Mouse (Mus musculus) 3134 (cell line): ENCODE results near the gene Trim46.

Experiments
- DNase-seq: peaks from one replicate; pipeline ENCODE4 v3.0.0-alpha.2; 2011; ENCODE audit warnings: low spot score; ENCODE audit not compliant: insufficient read length; ENCODE audit errors: extremely low read depth

Trim46 gene

GRCm38 (mm10) chr3:89214681-89215411, 31.3 kb downstream of the Trim46 start, which contains the start of gene Thbs3:
Gene Thbs3, plus strand, starts transcription at chr3:89215180.
- DNase-seq: no peak

DNA sequence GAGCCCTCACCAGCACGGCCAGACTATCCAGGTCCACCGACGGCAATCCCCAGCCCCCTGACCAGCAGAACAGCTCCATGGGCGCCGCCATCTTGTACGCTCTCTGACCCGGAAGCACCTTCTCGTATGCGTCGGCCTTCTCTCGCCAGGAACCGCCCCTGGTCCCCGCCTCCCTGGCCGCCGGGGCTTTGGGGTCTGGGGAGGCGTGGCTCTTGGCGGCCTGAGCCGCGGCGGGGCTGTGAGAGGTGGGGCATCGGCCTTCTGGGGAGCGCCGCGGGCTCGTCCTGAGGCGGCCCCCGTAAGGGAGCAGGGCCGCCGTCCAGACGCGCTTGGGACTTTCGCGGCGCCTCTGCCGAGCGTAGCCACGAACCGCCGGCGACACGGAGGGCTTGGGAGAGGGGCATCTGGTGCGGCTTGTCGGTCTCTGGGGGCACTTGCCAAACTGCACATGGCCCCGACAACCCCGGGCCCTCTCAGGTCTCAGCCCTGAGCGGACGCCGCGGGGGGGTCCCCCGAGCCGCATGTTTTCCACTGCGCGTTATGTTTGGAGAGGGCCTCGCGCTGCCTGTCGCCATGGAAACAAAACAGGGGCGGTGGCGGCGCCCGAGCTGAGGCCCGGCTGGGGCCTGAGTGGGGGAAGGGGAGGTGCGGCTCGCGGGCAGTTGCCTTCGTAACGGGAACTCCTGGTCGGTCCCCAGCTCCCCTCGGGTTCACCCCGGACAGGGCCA, 32.1 kb downstream of the Trim46 start:
- peak; percentile 90 for DNase-seq

- DNase-seq: peak; percentile 38
Observed at GRCm38 (mm10) chr3:89210731-89211130, 35.4 kb downstream of the Trim46 start.

DNA sequence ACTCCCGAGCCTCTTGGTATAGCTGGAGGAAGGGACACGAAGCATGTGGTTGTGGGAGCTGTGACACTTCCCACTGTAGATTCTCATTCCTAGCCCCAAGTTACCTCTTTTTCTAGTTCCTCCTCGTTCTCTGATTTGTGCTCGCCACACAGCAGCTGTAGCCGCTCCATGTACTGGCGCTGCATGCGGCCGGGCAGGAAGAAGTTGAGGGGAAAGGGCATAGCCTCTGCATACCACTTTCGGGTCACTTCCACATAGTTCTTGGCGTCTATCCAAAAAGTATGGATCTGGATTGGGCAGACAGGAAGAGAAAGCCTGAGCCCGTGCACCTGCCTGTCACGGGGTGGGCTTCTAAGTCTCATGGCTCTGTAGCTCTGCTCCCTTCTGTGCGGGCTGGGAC, 35.9 kb downstream of the Trim46 start:
- DNase-seq: no peak

DNA sequence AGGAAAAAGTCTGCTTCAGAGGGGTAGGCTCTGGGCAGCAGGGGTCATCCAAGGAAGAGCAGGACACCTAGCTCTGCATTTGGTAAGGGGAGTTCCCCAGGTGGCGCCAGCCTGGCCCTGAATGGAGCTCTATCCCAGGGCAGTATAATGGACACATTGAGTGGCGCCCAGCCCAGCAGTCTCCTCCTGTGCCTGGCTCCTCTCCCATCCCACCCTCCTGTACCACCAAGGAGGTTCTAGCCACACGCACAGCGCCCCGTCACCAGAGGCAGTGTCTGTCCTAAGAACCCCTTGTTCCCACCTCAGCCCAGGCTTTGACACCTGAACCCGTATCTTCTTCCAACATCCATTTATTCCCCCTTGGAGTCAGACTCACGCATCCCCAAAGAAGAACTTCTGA, 36.4 kb downstream of the Trim46 start:
- no peak for DNase-seq

DNA sequence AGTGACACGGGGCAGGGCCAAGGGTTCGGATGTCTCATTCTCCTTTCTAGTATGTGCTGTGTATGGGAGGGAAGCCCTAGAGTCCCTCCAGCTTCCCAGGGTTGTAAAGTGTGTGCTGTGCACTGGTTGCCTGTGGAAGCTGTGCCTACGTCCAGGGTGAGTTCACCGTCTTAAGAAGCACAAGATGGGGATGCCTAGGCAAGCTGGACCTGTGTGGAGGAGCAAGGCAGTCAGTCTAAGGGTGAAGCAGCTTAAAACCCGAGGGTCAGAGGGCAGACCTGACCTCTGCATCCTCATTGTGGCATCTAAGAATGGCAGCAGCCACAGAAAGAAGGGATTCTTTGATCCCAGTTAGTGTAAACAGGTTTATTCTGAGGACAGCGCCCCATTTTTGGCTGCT, 37.4 kb downstream of the Trim46 start:
- no peak for DNase-seq

GRCm38 (mm10) chr3:89208075-89208657, 37.9 kb downstream of the Trim46 start:
- DNase-seq: no peak

DNA sequence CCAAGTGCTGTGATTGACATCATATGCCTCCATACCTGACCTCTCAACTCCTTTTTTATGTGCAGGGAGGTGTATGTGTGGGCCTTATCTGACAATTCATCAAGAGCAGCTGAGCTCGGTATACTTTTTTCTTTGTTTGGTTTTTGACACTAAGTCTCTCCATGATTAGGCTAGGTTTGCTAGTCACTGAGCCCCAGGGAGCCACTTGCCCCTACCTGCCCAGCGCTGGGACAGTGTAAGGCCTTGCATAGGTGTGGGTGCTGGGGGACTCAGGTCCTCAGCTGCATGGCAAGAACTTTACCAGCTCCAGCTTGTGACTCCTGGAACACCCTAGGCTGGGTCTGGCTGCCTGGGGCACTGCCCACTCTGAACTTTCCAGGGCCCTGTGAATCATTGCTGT, 39.4 kb downstream of the Trim46 start:
- no peak for DNase-seq

GRCm38 (mm10) chr3:89206079-89206478, 40.0 kb downstream of the Trim46 start:
- no peak for DNase-seq

- no peak for DNase-seq
Observed at GRCm38 (mm10) chr3:89203142-89203514, 43.0 kb downstream of the Trim46 start.

DNA sequence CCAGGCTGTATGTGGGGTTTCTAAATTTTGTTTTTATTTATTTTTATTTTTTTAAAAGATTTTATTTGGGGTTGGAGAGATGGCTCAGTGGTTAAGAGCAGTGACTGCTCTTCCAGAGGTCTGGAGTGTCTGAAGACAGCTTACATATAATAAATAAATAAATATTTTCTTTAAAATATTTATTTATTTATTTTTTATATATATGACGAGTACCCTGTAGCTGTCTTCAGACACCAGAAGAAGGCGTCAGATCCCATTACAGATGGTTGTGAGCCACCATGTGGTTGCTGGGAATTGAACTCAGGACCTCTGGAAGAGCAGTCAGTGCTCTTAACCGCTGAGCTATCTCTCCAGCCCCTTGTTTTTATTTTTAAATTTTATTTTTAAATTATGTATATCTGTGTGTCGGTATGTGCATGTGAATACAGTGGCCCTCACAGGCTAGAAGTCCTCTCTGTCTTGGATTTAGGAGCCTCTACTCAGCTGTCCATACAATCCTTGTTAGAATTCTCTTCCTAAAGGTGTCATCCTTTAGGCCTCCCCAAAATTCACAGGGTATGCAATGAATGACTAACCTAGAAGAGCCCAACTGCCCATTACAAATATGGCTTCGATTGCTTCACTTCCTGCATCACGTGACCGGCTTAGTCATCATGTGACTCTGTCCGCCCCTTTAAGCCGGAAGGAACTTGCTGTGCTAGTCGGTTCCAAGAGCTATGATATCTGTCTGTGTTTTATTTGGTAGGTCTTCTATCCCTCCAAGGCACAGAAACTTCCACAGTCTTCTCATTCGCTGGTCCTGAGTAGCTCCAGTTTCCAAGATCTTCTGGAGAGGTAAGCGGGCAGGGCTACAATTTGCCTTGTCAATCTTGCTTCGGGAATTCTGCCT, 43.6 kb downstream of the Trim46 start, which contains the start of gene Gba:
Gene Gba, plus strand, starts transcription at position 676 of the 889 bp plus-strand sequence.
- peak; percentile 66 for DNase-seq

DNA sequence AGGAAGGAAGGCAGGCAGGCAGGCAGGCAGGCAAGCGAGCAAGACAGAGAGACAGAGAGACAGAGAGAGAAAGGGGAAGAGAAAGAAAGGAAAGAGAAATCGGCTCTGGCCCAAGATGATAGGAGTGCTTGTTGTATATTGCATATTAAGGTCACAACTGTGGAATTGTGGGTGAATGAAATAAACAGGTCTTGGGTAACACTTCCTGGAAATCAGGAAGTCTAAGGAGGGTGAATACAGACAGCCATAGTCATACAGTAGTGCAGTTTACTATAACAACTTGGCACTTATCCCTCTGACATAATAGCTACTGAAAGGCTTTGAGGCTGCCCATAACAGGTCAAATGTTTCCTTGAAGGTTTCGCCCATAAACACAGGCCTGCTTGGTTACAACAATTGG, 46.3 kb downstream of the Trim46 start:
- no peak for DNase-seq

- peak; percentile 94 for DNase-seq
Observed at GRCm38 (mm10) chr3:89195979-89196877, 49.9 kb downstream of the Trim46 start.

DNA sequence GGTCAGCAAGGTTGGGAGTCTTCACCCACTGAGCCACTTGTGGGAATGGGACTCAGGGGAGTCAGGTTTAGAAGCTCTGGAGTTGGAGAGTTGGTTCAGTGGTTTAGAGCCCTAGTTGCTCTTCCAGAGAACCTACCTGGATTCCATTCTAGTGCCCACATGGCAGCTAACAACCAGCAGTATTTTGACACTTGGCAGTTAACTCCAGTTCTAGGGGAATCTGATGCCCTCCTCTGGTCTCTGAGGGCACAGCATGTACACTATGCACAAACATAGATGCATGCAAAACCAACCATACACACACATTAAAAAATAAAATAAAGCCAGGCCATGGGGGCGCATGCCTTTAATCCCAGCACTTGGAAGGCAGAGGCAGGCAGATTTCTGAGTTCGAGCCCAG, 52.3 kb downstream of the Trim46 start:
- no peak for DNase-seq

DNA sequence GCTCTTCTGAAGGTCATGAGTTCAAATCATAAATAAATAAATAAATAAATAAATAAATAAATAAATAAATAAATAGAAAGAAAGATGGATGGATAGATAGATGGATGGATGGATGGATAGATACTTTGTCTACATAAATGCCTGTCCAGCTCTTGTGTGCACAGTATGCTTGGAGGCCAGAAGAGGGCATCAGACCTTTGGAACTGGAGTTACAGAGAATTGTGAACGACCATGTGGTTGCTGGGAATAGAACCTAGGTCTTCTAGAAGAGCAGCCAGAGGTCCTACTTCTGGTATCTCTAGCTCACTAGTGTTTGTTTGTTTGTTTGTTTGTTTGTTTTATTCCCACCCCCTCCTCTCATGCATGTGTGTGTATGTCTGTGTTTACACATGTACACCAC, 52.8 kb downstream of the Trim46 start:
- DNase-seq: no peak

DNA sequence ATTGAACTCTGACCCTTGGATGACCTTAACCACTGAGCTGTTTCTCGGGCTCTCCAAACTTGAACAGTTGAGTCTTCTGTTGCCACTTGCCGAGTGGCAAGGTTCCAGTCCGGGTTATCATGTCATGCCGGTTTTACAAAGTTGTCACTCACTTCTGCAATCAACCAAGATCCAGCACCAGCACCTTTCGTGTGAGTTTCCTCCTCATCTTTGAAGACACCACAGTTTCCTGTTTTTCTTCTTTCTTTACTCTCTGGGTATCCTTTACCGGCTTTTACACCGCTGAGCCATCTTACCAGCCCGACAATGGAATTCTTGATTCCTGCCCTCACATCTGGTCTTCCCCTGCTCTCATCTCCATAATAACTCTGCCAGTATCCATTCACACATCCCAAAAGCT, 55.7 kb downstream of the Trim46 start:
- no peak for DNase-seq

DNA sequence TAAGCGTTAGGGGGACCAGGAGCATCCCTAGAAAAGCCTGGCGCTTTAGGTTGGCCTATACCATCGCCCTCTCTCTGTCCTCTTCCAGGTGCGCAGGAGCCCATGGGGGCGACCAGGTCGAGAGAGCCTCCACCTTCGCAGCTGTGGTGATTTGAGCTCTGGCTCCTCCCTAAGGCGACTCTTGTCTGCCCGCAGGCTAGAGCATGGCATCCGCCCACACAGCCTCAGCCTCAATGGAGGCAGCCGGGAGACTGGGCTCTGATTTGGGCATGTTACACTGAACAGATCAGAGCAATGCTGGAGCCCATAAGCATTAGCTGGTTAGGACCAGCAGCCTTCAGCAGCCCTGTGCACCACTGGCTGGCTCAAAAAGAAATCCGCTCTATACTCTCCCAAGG, 57.6 kb downstream of the Trim46 start:
- no peak for DNase-seq

DNA sequence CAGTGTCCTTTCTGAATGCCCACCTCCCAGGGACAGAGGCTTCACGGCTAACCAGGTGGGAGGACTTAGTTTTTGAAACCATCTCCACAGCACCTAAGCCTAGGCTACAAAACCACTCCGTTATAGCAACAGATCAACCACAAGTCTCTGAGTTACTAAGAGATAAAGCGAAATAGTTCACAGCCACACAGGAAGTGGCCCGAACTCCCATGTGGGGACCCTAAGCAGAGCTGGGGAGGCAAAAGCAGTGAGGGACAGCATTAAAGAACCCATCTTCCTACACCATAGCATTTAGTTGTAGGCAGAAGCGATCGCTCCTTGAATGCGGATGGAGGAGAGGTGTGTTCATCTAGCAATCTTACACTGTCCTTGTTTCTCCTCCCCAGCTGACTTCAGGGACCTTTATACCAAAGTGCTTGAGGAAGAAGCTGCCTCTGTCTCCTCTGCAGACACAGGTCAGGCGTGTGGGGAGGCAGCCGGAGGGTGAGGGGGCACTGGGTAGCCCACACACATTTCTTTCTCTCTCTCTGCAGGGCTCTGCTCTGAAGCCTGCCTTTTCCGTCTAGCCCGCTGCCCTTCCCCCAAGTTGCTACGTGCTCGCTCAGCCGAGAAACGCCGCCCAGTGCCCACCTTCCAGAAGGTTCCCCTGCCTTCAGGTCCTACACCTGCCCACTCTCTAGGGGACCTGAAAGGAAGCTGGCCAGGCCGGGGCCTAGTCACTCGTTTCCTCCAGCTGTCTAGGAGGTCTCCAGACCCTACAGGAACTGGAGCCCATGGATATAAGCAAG, 58.2 kb downstream of the Trim46 start:
- DNase-seq: no peak

DNA sequence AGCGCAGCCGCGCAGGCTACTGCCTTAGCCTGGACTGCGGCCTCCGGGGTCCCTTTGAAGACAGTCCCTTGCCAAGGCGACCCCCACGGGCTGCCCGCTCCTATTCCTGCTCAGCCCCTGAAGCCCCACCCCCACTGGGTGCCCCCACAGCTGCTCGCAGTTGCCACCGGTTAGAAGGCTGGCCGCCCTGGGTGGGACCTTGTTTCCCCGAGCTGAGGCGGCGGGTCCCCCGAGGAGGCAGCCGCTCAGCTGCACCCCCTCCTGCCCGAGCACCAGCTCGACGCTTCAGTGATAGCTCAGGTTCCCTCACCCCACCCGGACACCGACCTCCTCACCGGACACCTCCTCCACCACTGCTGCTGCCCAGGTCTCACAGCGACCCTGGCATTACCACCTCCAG, 58.9 kb downstream of the Trim46 start:
- no peak for DNase-seq
